Mouse (Mus musculus) erythroblast, embryonic 14.5 days (primary cell): ENCODE data around the gene Pole4. TPM values are rescaled to one million over a fixed set of nuclear protein-coding genes. Genes with fewer than 3 reads are reported as not detected.

Source experiments
- H3K27me3 ChIP-seq: 2 replicates; pipeline ENCODE4 v1.6.1; 2012; ENCODE audit warnings: inconsistent platforms; ENCODE audit not compliant: control insufficient read depth
- H3K36me3 ChIP-seq: 2 replicates; pipeline ENCODE4 v1.6.1; 2012; ENCODE audit warnings: mild to moderate bottlenecking, inconsistent platforms; ENCODE audit not compliant: control insufficient read depth
- H3K4me1 ChIP-seq: 2 replicates; pipeline ENCODE4 v1.6.1; 2012; ENCODE audit warnings: inconsistent platforms; ENCODE audit not compliant: control insufficient read depth
- H3K4me3 ChIP-seq: replicated peaks from 2 replicates; pipeline ENCODE3; 2012; ENCODE audit warnings: moderate library complexity, mild to moderate bottlenecking, inconsistent platforms
- H3K9me3 ChIP-seq: 2 replicates; pipeline ENCODE4 v1.6.1; 2012; ENCODE audit warnings: low read length, inconsistent platforms, mixed read lengths; ENCODE audit not compliant: control insufficient read depth
- GATA1 ChIP-seq: IDR thresholded peaks from 2 replicates; pipeline ENCODE4 v1.6.1; 2012; ENCODE audit warnings: low read length, inconsistent platforms, mixed read lengths
- TAL1 ChIP-seq: IDR thresholded peaks from 3 replicates; pipeline ENCODE4 v1.6.1; 2012; ENCODE audit warnings: low read length, inconsistent platforms, mixed read lengths
- polyA plus RNA-seq: library from polyadenylated mRNA; stranded (reverse); fragments of >175 nt; gene quantifications from 2 replicates; pipeline ENCODE4 v1.2.3, GENCODE M21; 2012

Pole4 gene
- polyA plus RNA-seq, 1 experiment, result 17.6 TPM

DNA sequence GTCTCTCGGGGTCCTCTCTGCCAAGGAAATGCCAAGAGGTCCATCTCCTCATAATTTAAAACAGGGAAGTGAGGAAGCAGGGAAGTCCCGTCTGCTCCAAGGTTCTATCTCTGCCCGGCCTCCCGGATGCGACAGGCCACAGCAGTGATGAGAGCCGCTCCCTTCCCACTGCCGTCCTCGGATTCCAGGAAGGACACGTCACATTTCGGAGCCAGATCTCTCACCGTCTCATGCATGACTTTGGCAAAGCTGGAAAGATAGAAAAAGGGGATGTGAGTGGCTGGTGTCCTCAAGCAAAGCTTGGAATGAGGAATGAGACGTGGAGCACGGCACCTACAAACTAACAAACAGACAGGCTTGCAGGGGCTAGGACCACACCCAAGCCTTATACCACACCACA is 22.0 kb upstream of the Pole4 start:
- Histone ChIP-seq H3K36me3 (peaks cover 17% of the 10 kb centered on the region), H3K4me3 (no peak overlapping the region), H3K4me1 (no peaks in the 10 kb centered on the region), H3K27me3 (no peaks in the 10 kb centered on the region), H3K9me3 (no peaks in the 10 kb centered on the region)
- TF ChIP-seq TAL1 (no peak), GATA1 (no peak)

DNA sequence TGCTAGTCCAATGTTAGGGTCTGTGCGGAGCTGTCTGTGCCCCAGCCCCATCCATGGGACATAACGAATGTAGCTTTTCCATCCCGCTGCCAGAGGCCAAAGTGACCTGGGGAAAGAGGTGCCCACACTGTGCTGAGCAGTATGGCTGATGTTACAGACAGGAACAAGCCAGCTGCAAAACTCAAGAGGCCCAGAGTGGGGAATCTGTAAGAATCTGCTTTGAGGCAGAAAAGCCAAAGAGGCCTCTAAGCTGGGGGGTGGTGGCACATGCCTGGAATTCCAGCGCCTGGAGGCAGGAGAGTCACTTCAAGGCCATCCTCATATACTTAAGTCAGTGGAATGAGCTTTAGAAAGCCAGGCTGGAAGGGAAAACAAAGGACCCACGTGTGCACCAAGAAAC is 18.2 kb upstream of the Pole4 start:
- Histone ChIP-seq H3K36me3 (peaks cover 3% of the 10 kb centered on the region), H3K9me3 (no peaks in the 10 kb centered on the region), H3K27me3 (no peaks in the 10 kb centered on the region), H3K4me3 (no peak overlapping the region), H3K4me1 (no peaks in the 10 kb centered on the region)
- no peak for TF ChIP-seq GATA1

DNA sequence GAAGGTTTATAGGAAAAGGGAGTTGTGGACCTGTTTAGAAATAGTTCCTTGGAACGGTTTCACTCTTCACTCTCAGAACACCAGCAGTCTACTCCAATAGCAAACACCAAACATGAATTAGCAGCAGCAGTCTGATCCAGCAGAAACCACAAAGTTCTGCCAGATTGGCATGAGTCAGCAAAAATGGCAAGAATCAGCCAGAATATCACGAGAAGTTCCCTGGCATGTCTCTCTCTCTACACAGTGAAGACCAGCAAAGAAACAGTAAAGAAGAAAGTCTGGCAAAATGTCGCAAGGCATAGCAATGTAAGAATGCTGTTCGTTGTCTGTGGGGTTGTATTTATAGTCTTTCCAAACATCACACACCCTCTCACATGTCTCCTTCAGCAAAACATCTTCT is 11.0 kb upstream of the Pole4 start:
- H3K36me3 ChIP-seq, result no peaks in the 10 kb centered on the region
- no peaks in the 10 kb centered on the region for H3K9me3 ChIP-seq
- no peak overlapping the region for H3K4me3 ChIP-seq
- TF ChIP-seq GATA1 (no peak), TAL1 (no peak)
- H3K27me3 ChIP-seq, result no peaks in the 10 kb centered on the region
- no peaks in the 10 kb centered on the region for H3K4me1 ChIP-seq

DNA sequence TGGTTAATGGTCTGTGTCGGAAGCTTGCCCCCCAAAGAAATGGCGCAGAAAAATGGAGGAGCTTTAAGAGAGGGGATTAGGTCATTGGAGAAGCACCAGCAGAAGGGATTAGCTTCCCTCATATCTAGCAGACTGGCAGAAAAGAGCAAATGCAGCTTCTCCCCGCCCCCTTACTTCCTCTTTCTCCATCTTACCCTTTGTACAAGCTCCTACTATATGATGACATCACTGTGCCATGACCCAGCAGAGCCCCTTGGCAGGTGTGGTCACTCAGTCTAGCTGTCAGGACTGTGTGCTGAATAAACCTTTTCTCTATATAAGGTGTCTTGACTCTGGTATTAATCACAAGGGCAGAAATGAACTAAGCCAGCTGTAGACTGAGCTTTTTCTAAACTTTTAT is 10.5 kb upstream of the Pole4 start:
- TF ChIP-seq TAL1 (no peak), GATA1 (no peak)

DNA sequence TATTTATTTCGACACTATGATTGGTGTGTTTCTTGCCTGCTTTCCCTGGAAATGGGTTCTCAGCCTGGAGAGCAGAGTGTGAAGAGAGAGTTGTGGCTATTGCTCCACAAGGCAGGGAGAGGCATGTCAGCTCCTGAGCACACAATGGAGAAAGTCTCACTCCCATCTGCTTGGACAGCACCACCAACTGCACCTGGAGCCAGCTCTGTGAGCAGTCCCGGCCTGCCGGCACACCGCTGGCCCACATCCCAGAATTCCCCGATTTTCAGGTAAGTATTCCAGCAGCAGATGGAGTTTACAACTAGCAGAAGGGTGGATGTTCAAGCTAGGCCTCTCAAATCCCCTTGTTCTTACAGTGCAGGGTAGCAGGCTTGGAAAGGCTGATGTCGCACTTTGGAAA is 10.1 kb upstream of the Pole4 start:
- no peaks in the 10 kb centered on the region for H3K4me1 ChIP-seq
- H3K9me3 ChIP-seq, result no peaks in the 10 kb centered on the region
- no peaks in the 10 kb centered on the region for H3K27me3 ChIP-seq
- no peak overlapping the region for H3K4me3 ChIP-seq
- TF ChIP-seq GATA1, result no peak
- TF ChIP-seq TAL1, result no peak
- no peaks in the 10 kb centered on the region for H3K36me3 ChIP-seq

More for the DNA sequence above, 10.5 kb upstream of the Pole4 start:
- Histone ChIP-seq H3K9me3 (no peaks in the 10 kb centered on the region), H3K4me1 (no peaks in the 10 kb centered on the region), H3K4me3 (no peak overlapping the region), H3K36me3 (no peaks in the 10 kb centered on the region), H3K27me3 (no peaks in the 10 kb centered on the region)

DNA sequence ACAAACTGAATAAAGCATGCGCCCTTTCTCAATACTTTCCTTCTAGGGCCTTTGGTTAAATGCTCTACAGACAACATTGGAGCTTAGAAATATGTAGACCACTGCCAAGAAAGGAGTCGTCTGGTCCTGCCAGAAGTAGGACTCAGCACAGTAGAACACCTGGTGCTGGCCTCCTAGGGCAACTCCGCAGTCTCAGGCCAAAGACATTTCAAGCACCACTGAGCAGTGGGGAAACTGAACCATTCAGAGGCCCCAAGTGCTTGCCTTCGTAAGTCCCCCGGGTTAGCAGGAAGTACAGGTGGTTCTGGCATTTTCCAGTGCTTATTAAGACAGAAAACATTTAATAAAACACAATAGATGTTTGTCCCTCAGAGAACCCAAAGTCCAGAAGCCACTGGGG is 9.7 kb upstream of the Pole4 start:
- H3K4me1 ChIP-seq, result no peaks in the 10 kb centered on the region
- no peaks in the 10 kb centered on the region for H3K9me3 ChIP-seq
- H3K36me3 ChIP-seq, result no peaks in the 10 kb centered on the region
- TF ChIP-seq GATA1 (no peak), TAL1 (no peak)
- no peak overlapping the region for H3K4me3 ChIP-seq
- H3K27me3 ChIP-seq, result no peaks in the 10 kb centered on the region

DNA sequence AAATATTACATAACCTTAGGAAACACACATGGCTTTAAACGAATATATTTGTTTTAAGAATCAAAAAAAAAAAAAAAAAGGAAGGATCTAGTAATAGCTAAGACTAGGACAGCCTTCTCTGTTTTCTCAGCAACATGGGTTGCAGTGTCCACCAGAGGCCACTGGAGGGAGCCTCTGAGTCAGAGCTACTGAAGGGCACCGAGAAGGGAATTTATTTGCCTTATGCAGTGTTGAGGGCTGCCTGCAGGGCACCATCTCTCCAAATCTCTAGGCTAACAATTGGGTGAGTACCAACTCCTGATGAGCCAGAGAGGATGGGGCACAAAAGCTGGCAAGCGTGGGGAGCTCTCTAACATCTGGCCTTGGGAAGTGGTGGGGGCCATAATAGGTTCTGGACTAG is 9.1 kb upstream of the Pole4 start:
- TF ChIP-seq GATA1 (no peak), TAL1 (no peak)
- H3K9me3 ChIP-seq, result no peaks in the 10 kb centered on the region
- H3K27me3 ChIP-seq, result no peaks in the 10 kb centered on the region
- H3K4me1 ChIP-seq, result no peaks in the 10 kb centered on the region
- no peak overlapping the region for H3K4me3 ChIP-seq
- H3K36me3 ChIP-seq, result no peaks in the 10 kb centered on the region

DNA sequence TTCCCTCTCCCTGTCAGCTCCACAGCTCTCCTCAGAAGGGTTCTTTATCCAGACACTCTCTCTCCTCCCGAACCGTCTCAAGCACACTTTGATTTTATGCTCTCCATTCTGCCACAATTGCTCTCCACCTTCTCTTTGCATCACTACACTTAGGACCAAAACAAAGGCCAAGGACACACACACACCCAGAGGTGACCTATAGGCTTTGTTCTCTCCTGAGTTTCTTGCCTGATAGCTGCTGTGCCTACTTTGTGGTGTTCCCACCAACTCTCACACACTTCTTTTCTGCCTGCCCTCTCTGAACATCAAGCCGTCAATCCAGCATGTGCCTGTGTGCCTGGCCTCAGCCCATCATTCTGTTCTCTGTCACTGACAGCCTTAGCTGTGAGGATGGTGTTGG is 2.6 kb upstream of the Pole4 start:
- H3K36me3 ChIP-seq, result no peaks in the 10 kb centered on the region
- H3K4me1 ChIP-seq, result no peaks in the 10 kb centered on the region
- H3K9me3 ChIP-seq, result no peaks in the 10 kb centered on the region
- no peak overlapping the region for H3K4me3 ChIP-seq
- TF ChIP-seq TAL1 (no peak), GATA1 (no peak)
- H3K27me3 ChIP-seq, result no peaks in the 10 kb centered on the region

DNA sequence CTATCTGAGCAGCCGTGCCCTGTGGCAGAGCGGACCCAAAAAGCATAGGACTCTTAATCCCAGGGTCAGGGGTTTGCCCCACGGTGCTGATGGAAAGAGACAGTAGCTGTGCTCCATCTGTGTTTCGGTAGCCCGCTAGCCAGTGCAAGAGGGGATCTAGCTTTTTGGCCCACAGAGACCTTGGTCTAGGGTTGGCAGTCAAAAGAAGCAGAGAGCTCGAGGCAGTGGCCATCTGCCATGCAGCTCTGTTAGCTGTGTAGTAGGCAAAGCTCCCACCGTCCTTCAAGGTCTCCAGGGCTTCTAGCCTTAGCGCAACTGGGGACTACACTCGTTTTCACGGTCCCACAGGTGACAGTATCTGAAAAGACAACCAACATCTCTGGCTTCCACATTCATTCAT is 2.1 kb upstream of the Pole4 start:
- no peaks in the 10 kb centered on the region; the same call in 1 of the 2 replicates for H3K4me1 ChIP-seq
- no peaks in the 10 kb centered on the region for H3K27me3 ChIP-seq
- TF ChIP-seq TAL1 (no peak), GATA1 (no peak)
- no peaks in the 10 kb centered on the region for H3K9me3 ChIP-seq
- H3K4me3 ChIP-seq, result no peak overlapping the region
- H3K36me3 ChIP-seq, result no peaks in the 10 kb centered on the region

DNA sequence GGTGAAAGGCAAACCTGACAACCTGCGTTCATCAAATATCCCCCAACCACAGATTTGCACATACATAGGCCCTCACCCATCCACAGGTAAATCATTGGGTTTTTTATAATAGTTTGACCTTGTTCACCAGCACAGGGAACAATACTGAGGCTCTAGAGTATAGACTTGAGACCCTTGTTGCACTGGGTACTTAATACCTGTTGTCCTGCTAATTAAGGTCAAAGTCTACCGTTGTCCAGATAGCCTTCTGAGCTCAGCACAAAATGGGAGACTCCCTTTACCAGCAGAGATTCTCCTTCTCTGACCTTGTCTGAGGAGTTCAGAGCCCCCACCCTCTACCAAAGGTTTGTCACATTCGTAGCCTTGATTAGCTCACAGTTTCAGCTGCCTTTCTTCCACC is 1.5 kb downstream of the Pole4 start:
- no peaks in the 10 kb centered on the region for H3K36me3 ChIP-seq
- no peaks in the 10 kb centered on the region; the same call in 1 of the 2 replicates for H3K4me1 ChIP-seq
- TF ChIP-seq TAL1, result no peak
- no peak for TF ChIP-seq GATA1
- no peaks in the 10 kb centered on the region for H3K9me3 ChIP-seq
- H3K4me3 ChIP-seq, result no peak overlapping the region
- H3K27me3 ChIP-seq, result no peaks in the 10 kb centered on the region
